Mouse (Mus musculus): ENCODE measurements around the gene Krt42. TPM values are rescaled to one million over a fixed set of nuclear protein-coding genes. Genes with fewer than 3 reads are reported as not detected.

Krt42 gene
- polyA plus RNA-seq (2017; shearing (Covaris generic)): not detected

GRCm38 (mm10) chr11:100269821-100270332 lies at the start of gene Krt42:
Gene Krt42 (minus strand): TSS chr11:100269871.

GRCm38 (mm10) chr11:100260514-100261234 lies 9.0 kb downstream of the Krt42 start, which contains the start of gene Krt17:
Gene Krt17 (minus strand): TSS chr11:100261029.

GRCm38 (mm10) chr11:100248852-100249465 lies 20.7 kb downstream of the Krt42 start, which contains the start of gene Krt16:
Gene Krt16 (minus strand): TSS chr11:100248902.

Other genes with a start within 250 kb of the Krt42 start
- not detected for gene Krt33b, start 240.0 kb downstream of the Krt42 start, polyA plus RNA-seq (2017; shearing (Covaris generic))
- gene Krt34, start 228.3 kb downstream of the Krt42 start, polyA plus RNA-seq (2017; shearing (Covaris generic)): not detected
- gene Krt31, start 219.3 kb downstream of the Krt42 start, polyA plus RNA-seq (2017; shearing (Covaris generic)): not detected
- gene Krt32, start 181.6 kb downstream of the Krt42 start, polyA plus RNA-seq (2017; shearing (Covaris generic)): not detected
- not detected for gene Krt35, start 173.6 kb downstream of the Krt42 start, polyA plus RNA-seq (2017; shearing (Covaris generic))
- gene Krt36, start 164.2 kb downstream of the Krt42 start, polyA plus RNA-seq (2017; shearing (Covaris generic)): not detected
- gene Krt13, start 148.3 kb downstream of the Krt42 start, polyA plus RNA-seq (2017; shearing (Covaris generic)): not detected
- gene Krt15, start 133.9 kb downstream of the Krt42 start, polyA plus RNA-seq (2017; shearing (Covaris generic)): not detected
- not detected for gene Krt19, start 121.2 kb downstream of the Krt42 start, polyA plus RNA-seq (2017; shearing (Covaris generic))
- gene Krt9, start 76.6 kb downstream of the Krt42 start, polyA plus RNA-seq (2017; shearing (Covaris generic)): not detected
- gene Krt14, start 62.3 kb downstream of the Krt42 start, polyA plus RNA-seq (2017; shearing (Covaris generic)): not detected
- not detected for gene Krt16, start 21.0 kb downstream of the Krt42 start, polyA plus RNA-seq (2017; shearing (Covaris generic))
- gene Krt17, start 8.8 kb downstream of the Krt42 start, polyA plus RNA-seq (2017; shearing (Covaris generic)): 1.9 TPM
- gene Eif1, start 50.0 kb upstream of the Krt42 start, polyA plus RNA-seq (2017; shearing (Covaris generic)): 2,818 TPM
- not detected for gene Gast, start 64.5 kb upstream of the Krt42 start, polyA plus RNA-seq (2017; shearing (Covaris generic))
- gene Hap1, start 86.3 kb upstream of the Krt42 start, polyA plus RNA-seq (2017; shearing (Covaris generic)): 2.6 TPM
- gene Jup, start 127.9 kb upstream of the Krt42 start, polyA plus RNA-seq (2017; shearing (Covaris generic)): 2.9 TPM
- not detected for gene P3h4, start 145.0 kb upstream of the Krt42 start, polyA plus RNA-seq (2017; shearing (Covaris generic))
- gene Fkbp10, start 145.8 kb upstream of the Krt42 start, polyA plus RNA-seq (2017; shearing (Covaris generic)): not detected
- 151 TPM for gene Nt5c3b, start 171.9 kb upstream of the Krt42 start, polyA plus RNA-seq (2017; shearing (Covaris generic))
- 0.62 TPM for gene Klhl10, start 172.0 kb upstream of the Krt42 start, polyA plus RNA-seq (2017; shearing (Covaris generic))
- 4.2 TPM for gene Klhl11, start 202.9 kb upstream of the Krt42 start, polyA plus RNA-seq (2017; shearing (Covaris generic))